Mouse (Mus musculus) heart, embryonic 12.5 days (tissue): ENCODE measurements around the gene Chpf2. TPM values are rescaled to one million over a fixed set of nuclear protein-coding genes. Genes with fewer than 3 reads are reported as not detected.

Source experiments
- ATAC-seq: fragments of 200-750 bp; cut with Nextera tagmentation; 2 replicates; pipeline ENCODE4 v1.8.0; 2017; ENCODE audit warnings: moderate TSS enrichment, moderate library complexity; ENCODE audit not compliant: insufficient number of reproducible peaks, low FRiP score
- H3K27ac ChIP-seq: fragments of 300-500 bp; sonication (generic); 2 replicates; pipeline ENCODE4 v1.5.1; 2016; ENCODE audit warnings: mild to moderate bottlenecking, moderate library complexity; ENCODE audit not compliant: poor library complexity, severe bottlenecking
- H3K27me3 ChIP-seq: fragments of 300-500 bp; sonication (generic); replicated peaks from 2 replicates; pipeline ENCODE4 v1.6.1; 2016; ENCODE audit warnings: mild to moderate bottlenecking, moderate library complexity
- H3K36me3 ChIP-seq: fragments of 300-500 bp; sonication (generic); 2 replicates; pipeline ENCODE4 v1.6.1; 2016; ENCODE audit warnings: mild to moderate bottlenecking, moderate library complexity
- H3K4me1 ChIP-seq: fragments of 300-500 bp; sonication (generic); replicated peaks from 2 replicates; pipeline ENCODE4 v1.6.1; 2016; ENCODE audit warnings: mild to moderate bottlenecking
- H3K4me2 ChIP-seq: fragments of 300-500 bp; sonication (generic); 2 replicates; pipeline ENCODE4 v1.6.1; 2016; ENCODE audit warnings: mild to moderate bottlenecking, moderate library complexity
- H3K4me3 ChIP-seq: fragments of 300-500 bp; sonication (generic); 2 replicates; pipeline ENCODE4 v1.5.1; 2016; ENCODE audit warnings: mild to moderate bottlenecking
- H3K9ac ChIP-seq: fragments of 300-500 bp; sonication (generic); 2 replicates; pipeline ENCODE4 v1.6.1; 2016; ENCODE audit warnings: mild to moderate bottlenecking, moderate library complexity
- H3K9me3 ChIP-seq: fragments of 300-500 bp; sonication (generic); replicated peaks from 2 replicates; pipeline ENCODE4 v1.6.1; 2016; ENCODE audit warnings: mild to moderate bottlenecking, moderate library complexity
- WGBS: fragments of 180-500 bp; shearing (Covaris S2); methylation state at CpG from one replicate; pipeline ENCODE4 v1.1.7; 2016; 5-methylcytosine and 5-hydroxymethylcytosine counted together
- polyA plus RNA-seq: library from polyadenylated mRNA; unstranded; fragments of >200 nt; fragmentation: Nextera tagmentation; extraction: Ambion mirVana; gene quantifications from 2 replicates; pipeline ENCODE4 v1.2.1, GENCODE M21; 2016

The Chpf2 gene
- polyA plus RNA-seq, 1 experiment from 2014 or later = 20.1 TPM

DNA sequence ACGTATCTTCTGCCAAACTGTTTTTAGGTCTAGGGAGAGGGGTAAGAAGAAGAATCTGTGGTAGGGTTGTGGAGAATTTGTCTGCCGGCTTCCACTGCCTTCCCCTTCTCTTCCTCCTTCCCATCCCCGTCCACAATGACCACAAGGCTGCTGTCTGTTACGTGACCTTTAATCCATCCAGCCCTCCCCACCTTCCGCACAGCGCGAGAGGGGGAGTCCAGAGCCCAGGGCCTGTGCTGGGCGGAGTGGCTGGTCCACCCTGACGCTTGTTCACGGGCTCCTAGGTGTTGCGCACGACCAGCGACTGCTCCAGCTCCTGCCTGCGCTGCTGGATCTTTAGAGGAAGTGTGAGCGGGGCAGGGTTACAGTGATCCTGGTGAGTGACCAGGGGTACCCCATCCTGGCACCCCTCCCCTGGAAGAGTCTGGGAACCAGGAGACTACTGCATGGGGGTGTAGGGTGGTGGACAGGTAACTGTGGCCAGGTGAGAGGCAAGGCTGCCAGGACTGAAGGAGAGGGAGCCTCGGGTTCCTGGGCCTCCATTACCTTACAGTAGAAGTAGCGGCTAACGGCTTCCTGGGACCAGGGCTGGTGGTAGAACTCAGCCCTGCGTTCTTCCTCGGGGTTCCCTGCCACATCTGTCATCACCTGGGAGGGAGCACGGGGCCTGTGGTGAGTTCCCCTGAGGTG, 6.1 kb downstream of the Chpf2 start:
- no peaks in the 10 kb centered on the region for H3K9me3 ChIP-seq
- no peaks in the 10 kb centered on the region for H3K27me3 ChIP-seq
- H3K9ac ChIP-seq = no peak overlapping the region
- ATAC-seq = no peak
- 65% methylated on average over 21 of the region's 21 CpGs for WGBS
- H3K27ac ChIP-seq = no peak overlapping the region
- H3K4me1 ChIP-seq = peaks cover 41% of the 10 kb centered on the region
- H3K4me2 ChIP-seq = no peak overlapping the region
- H3K4me3 ChIP-seq = no peak overlapping the region
- H3K36me3 ChIP-seq = peaks cover 89% of the 10 kb centered on the region

- Histone ChIP-seq H3K4me3 (no peak overlapping the region), H3K9me3 (no peaks in the 10 kb centered on the region), H3K4me2 (no peak overlapping the region), H3K4me1 (peaks cover 40% of the 10 kb centered on the region), H3K36me3 (peaks cover 86% of the 10 kb centered on the region), H3K9ac (no peak overlapping the region), H3K27ac (no peak overlapping the region), H3K27me3 (no peaks in the 10 kb centered on the region)
- WGBS = 81% methylated on average over 10 of the region's 10 CpGs
- no peak for ATAC-seq
Measured at GRCm38 (mm10) chr5:24593230-24593629, 6.7 kb downstream of the Chpf2 start.

- no peak overlapping the region for H3K4me3 ChIP-seq
- H3K4me1 ChIP-seq = peaks cover 44% of the 10 kb centered on the region
- no peak for ATAC-seq
- H3K36me3 ChIP-seq = peaks cover 79% of the 10 kb centered on the region
- no peak overlapping the region for H3K9ac ChIP-seq
- no peaks in the 10 kb centered on the region for H3K27me3 ChIP-seq
- H3K4me2 ChIP-seq = no peak overlapping the region
- H3K9me3 ChIP-seq = no peaks in the 10 kb centered on the region
- WGBS = 70% methylated on average over 10 of the region's 10 CpGs
- H3K27ac ChIP-seq = no peak overlapping the region
Measured at GRCm38 (mm10) chr5:24593928-24594327, 7.4 kb downstream of the Chpf2 start.

DNA sequence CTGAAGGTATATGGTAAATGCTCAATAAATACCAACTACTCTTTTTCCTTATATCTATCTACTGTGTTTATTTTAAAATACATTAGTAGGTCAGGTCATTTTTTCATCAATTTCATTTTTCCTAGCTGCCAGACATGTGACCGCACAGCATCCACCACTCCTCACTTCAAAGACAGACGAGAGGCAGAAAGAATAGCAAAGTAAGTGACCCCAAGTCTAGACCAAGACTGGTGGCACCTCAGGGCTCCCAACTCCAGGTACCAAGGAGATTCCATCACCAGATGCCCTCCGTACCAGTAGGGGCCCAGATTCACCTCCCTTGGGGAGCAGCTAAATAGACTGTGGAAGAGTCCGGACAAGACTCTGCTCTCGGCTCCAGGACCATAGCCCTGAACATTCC, 7.8 kb downstream of the Chpf2 start:
- no peak for ATAC-seq
- H3K4me1 ChIP-seq = peaks cover 48% of the 10 kb centered on the region

GRCm38 (mm10) chr5:24595261-24595660, 8.7 kb downstream of the Chpf2 start:
- no peak overlapping the region for H3K4me2 ChIP-seq
- no peak for ATAC-seq
- H3K27ac ChIP-seq = no peak overlapping the region
- H3K9ac ChIP-seq = no peak overlapping the region
- WGBS = 91% methylated on average over 5 of the region's 5 CpGs
- peaks cover 66% of the 10 kb centered on the region for H3K36me3 ChIP-seq
- H3K9me3 ChIP-seq = no peaks in the 10 kb centered on the region
- H3K4me1 ChIP-seq = peaks cover 55% of the 10 kb centered on the region
- no peak overlapping the region for H3K4me3 ChIP-seq
- no peaks in the 10 kb centered on the region for H3K27me3 ChIP-seq

More for the DNA sequence above, 7.8 kb downstream of the Chpf2 start:
- peaks cover 75% of the 10 kb centered on the region for H3K36me3 ChIP-seq
- no peak overlapping the region for H3K9ac ChIP-seq
- H3K4me2 ChIP-seq = no peak overlapping the region
- no peaks in the 10 kb centered on the region for H3K27me3 ChIP-seq
- 90% methylated on average over 5 of the region's 5 CpGs for WGBS
- no peaks in the 10 kb centered on the region for H3K9me3 ChIP-seq
- no peak overlapping the region for H3K27ac ChIP-seq
- no peak overlapping the region for H3K4me3 ChIP-seq

DNA sequence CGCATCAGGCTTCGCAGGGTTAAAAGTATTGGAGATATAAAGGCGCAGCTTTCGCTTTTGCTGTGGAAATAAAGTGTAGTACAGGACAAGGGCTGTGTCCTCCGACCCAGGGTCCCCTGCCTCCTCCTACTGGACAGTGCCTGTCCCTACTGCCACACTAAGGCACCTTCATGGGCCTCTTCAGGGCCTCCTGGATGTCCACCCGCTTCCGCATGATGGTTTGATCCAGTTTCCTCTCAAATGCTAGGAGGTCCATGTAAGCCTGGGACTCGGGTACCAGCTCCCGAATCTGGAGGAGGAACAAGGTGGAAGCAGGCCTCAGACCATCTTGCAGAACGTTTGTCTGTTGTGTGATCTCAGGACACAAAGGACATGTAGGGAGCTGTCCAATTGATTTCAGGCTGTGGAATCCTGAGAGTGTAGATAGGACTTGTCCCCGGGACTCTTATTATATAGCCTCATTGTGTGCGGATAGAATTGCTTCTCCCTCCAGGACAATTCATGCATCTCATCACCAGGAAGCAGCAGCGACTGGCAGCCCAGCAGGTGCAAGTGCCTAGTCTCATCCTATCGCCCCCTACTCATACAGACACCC, 9.3 kb downstream of the Chpf2 start:
- H3K9ac ChIP-seq = no peak overlapping the region
- no peak overlapping the region for H3K4me3 ChIP-seq
- no peaks in the 10 kb centered on the region for H3K9me3 ChIP-seq
- H3K4me2 ChIP-seq = no peak overlapping the region
- H3K27ac ChIP-seq = no peak overlapping the region
- 74% methylated on average over 14 of the region's 14 CpGs for WGBS
- ATAC-seq = no peak
- peaks cover 60% of the 10 kb centered on the region for H3K36me3 ChIP-seq
- no peaks in the 10 kb centered on the region for H3K27me3 ChIP-seq
- peaks cover 60% of the 10 kb centered on the region for H3K4me1 ChIP-seq

- Histone ChIP-seq H3K9me3 (no peaks in the 10 kb centered on the region), H3K9ac (peak overlapping the region; percentile 7; the same call in 1 of the 2 replicates)
Measured at GRCm38 (mm10) chr5:24596519-24597171, 10.1 kb downstream of the Chpf2 start.

DNA sequence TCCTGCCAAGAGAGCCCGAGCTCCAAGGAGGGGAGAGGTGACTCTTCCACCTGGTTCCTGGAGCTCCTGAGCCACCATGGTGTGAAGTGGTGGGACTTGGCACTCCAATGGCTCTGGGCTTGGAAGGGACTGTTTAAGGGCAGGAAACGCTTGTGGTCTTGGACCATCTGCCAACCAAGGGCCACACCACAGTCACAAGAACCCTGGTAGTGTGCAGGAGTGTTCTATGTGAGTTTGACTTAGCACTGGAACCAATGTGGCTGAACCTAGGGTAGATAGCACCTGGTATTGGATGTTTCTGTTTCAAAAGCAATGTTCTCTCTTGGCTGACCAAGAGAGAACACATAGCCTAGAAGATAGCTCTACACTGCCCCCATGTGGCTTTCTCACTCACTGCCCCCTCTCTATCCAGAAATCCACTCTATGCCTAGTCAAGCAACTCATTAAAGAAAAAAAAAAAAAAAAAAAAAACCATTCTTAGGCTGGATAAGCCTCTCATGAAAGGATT, 10.7 kb downstream of the Chpf2 start:
- peaks cover 46% of the 10 kb centered on the region for H3K36me3 ChIP-seq
- no peak for ATAC-seq
- peaks cover 48% of the 10 kb centered on the region for H3K4me1 ChIP-seq
- no peaks in the 10 kb centered on the region for H3K9me3 ChIP-seq
- no peak overlapping the region for H3K4me2 ChIP-seq
- 0 out of 2 replicates have a peak overlapping the region, but pooled peaks have one; percentile 7 for H3K9ac ChIP-seq
- H3K27me3 ChIP-seq = no peaks in the 10 kb centered on the region
- H3K4me3 ChIP-seq = no peak overlapping the region
- WGBS = 69% methylated on average over 2 of the region's 2 CpGs
- H3K27ac ChIP-seq = no peak overlapping the region

More at GRCm38 (mm10) chr5:24596519-24597171, 10.1 kb downstream of the Chpf2 start:
- Histone ChIP-seq H3K27me3 (no peaks in the 10 kb centered on the region), H3K27ac (no peak overlapping the region), H3K4me1 (peaks cover 53% of the 10 kb centered on the region), H3K36me3 (peaks cover 52% of the 10 kb centered on the region), H3K4me3 (no peak overlapping the region), H3K4me2 (no peak overlapping the region)
- WGBS = 53% methylated on average over 11 of the region's 11 CpGs
- ATAC-seq = no peak

GRCm38 (mm10) chr5:24597901-24598569, 11.5 kb downstream of the Chpf2 start:
- no peak for ATAC-seq
- peaks cover 38% of the 10 kb centered on the region for H3K36me3 ChIP-seq
- peak overlapping the region; percentile 87 for H3K4me2 ChIP-seq
- peak overlapping the region; percentile 51 for H3K4me3 ChIP-seq
- no peaks in the 10 kb centered on the region for H3K9me3 ChIP-seq
- 28% methylated on average over 15 of the region's 15 CpGs for WGBS
- H3K27me3 ChIP-seq = no peaks in the 10 kb centered on the region
- H3K4me1 ChIP-seq = peaks cover 51% of the 10 kb centered on the region
- no peak overlapping the region for H3K27ac ChIP-seq
- peak overlapping the region; percentile 77 for H3K9ac ChIP-seq

DNA sequence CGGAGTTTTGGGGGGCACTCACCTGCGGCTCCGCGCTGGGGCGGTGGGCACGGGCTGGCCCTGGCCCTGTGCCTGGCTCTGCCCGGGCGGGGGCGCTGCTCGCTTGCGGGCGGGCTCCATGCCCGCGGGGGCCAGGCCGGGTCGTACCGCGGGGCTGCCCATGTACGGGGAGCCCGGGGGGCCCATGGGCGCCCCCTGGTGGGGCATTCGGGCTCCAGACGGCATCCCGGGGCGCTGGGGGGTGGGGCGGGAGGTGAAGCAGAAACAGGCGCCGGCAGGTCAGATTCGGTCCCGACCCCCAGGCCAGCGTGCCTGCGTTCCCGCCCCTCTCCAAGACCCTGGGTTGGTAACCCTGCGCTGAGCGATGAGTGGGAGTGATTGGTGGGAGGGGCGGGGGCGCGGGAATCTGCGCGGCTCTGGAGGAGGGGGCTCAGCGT, 12.0 kb downstream of the Chpf2 start:
- no peak overlapping the region; the same call in 1 of the 2 replicates for H3K27ac ChIP-seq
- peaks cover 33% of the 10 kb centered on the region for H3K36me3 ChIP-seq
- ATAC-seq = 0 out of 2 replicates have a peak, but pooled peaks have one; percentile 12
- H3K9ac ChIP-seq = peak overlapping the region; percentile 77
- peak overlapping the region; percentile 51 for H3K4me3 ChIP-seq
- peak overlapping the region; percentile 87 for H3K4me2 ChIP-seq
- H3K4me1 ChIP-seq = peaks cover 56% of the 10 kb centered on the region
- H3K9me3 ChIP-seq = no peaks in the 10 kb centered on the region
- H3K27me3 ChIP-seq = no peaks in the 10 kb centered on the region
- WGBS = 1% methylated on average over 41 of the region's 41 CpGs

DNA sequence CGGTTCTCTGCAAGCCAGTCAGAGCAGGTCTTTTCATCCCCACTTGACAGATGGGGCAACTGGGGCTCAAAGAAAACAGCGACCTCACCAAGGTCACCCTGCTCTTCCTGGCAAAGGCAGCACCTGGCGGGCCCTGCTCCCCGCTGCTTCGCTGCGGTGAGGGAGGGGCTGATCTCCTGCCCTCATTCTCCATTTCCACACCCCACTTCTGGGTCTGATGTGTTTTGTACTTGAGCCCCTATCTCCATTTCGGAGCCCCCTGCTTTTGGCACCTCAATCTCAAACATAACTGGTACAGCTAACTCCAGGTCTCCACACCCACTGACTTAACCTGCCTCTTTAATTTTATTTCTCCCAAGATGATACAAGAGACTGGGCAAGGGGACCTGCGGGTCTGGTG, 12.6 kb downstream of the Chpf2 start:
- Histone ChIP-seq H3K9ac (peak overlapping the region; percentile 48), H3K9me3 (no peaks in the 10 kb centered on the region), H3K36me3 (peaks cover 27% of the 10 kb centered on the region), H3K4me1 (peaks cover 62% of the 10 kb centered on the region), H3K27me3 (no peaks in the 10 kb centered on the region), H3K27ac (no peak overlapping the region), H3K4me3 (peak overlapping the region; percentile 51), H3K4me2 (peak overlapping the region; percentile 87)
- 13% methylated on average over 8 of the region's 8 CpGs for WGBS
- no peak for ATAC-seq
